Mouse (Mus musculus) liver, embryonic 14.5 days (tissue): ENCODE measurements at regions not wholly inside any gene's neighbourhood (a gene's known extent, or its start where the extent isn't known, plus 50 kb on each side); places are given as distances from the start of the nearest gene placed in this dataset.

Experiments
- ATAC-seq: fragments of 200-750 bp; cut with Nextera tagmentation; 2 replicates; pipeline ENCODE4 v1.8.0; 2017; ENCODE audit warnings: moderate number of reproducible peaks, mild to moderate bottlenecking, moderate library complexity; ENCODE audit not compliant: insufficient read depth
- DNase-seq, 3 experiments: peaks; one replicate each; pipeline ENCODE4 v3.0.0-alpha.2; 2012 to 2013; ENCODE audit warnings: low read depth in 3 of 3, low spot score in 3 of 3
- H3K27ac ChIP-seq: fragments of 300-500 bp; sonication (generic); 2 replicates; pipeline ENCODE4 v1.5.1; 2014; ENCODE audit warnings: moderate library complexity, mild to moderate bottlenecking, control low read depth, inconsistent platforms
- H3K27me3 ChIP-seq: fragments of 300-500 bp; sonication (generic); 2 replicates; pipeline ENCODE4 v1.6.1; 2014; ENCODE audit warnings: mild to moderate bottlenecking, low read length, moderate library complexity; ENCODE audit not compliant: control insufficient read depth, insufficient read depth
- H3K36me3 ChIP-seq: fragments of 300-500 bp; sonication (generic); replicated peaks from 2 replicates; pipeline ENCODE4 v1.6.1; 2014; ENCODE audit warnings: low read depth; ENCODE audit not compliant: control insufficient read depth, insufficient read depth
- H3K4me1 ChIP-seq, 2 experiments: fragments of 200-500 bp in 1 of 2; fragments of 300-500 bp in 1 of 2; sonication (generic) in 1 of 2; replicated peaks; 2 replicates each; pipeline ENCODE4 v1.6.1; 2012 to 2014; ENCODE audit warnings: antibody characterized with exemption in 1 of 2, inconsistent platforms in 1 of 2, low read length in 1 of 2; ENCODE audit not compliant: control insufficient read depth in 2 of 2, insufficient read depth in 2 of 2
- H3K4me2 ChIP-seq: fragments of 300-500 bp; sonication (generic); 2 replicates; pipeline ENCODE4 v1.6.1; 2014; ENCODE audit warnings: low read depth, mild to moderate bottlenecking, control low read depth, moderate library complexity
- H3K4me3 ChIP-seq, 2 experiments: fragments of 200-500 bp in 1 of 2; fragments of 300-500 bp in 1 of 2; sonication (generic) in 1 of 2; 2 replicates each; pipeline ENCODE4 v1.5.1; 2012 to 2014; ENCODE audit warnings: low read depth in 2 of 2, low read length in 2 of 2, mild to moderate bottlenecking in 2 of 2, control low read depth in 1 of 2, inconsistent platforms in 1 of 2, moderate library complexity in 1 of 2; ENCODE audit not compliant: insufficient read depth in 1 of 2
- H3K9ac ChIP-seq: fragments of 300-500 bp; sonication (generic); replicated peaks from 2 replicates; pipeline ENCODE4 v1.6.1; 2014; ENCODE audit warnings: mild to moderate bottlenecking, control low read depth, moderate library complexity
- H3K9me3 ChIP-seq: fragments of 300-500 bp; sonication (generic); 2 replicates; pipeline ENCODE4 v1.6.1; 2016; ENCODE audit warnings: low read length, mixed read lengths; ENCODE audit not compliant: control insufficient read depth
- CTCF ChIP-seq: IDR thresholded peaks from 2 replicates; pipeline ENCODE4 v1.5.1; 2016; ENCODE audit warnings: antibody characterized with exemption, low read depth, control low read depth
- EP300 ChIP-seq: IDR thresholded peaks from 2 replicates; pipeline ENCODE4 v1.6.1; 2016; ENCODE audit warnings: antibody characterized with exemption, low read depth
- WGBS: fragments of 180-500 bp; shearing (Covaris S2); extraction: QIAGEN DNeasy Blood & Tissue Kit; methylation state at CpG from one replicate; pipeline ENCODE4 v1.1.7; 2014; ENCODE audit not compliant: insufficient replicate concordance; 5-methylcytosine and 5-hydroxymethylcytosine counted together

DNA sequence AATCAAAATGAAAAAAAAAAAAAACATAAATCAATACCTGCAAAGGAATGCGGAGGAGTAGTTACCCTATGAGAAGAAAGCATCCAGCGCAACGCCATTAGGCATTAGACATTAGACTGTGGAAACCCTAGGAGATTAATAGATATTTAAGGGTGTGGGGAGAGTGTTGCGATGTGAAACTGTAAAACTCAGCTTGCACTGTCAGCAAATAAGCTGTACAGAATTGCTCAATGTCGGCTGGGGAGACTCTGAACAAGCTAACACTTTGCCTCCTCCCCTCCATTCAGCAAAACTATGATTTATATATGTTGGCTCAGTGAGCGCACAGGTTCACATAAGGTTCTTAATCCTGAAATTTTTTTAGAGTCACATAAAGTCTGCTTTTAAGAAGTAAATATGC lies 451.0 kb upstream of the Gm11114 start:
- no peaks in the 10 kb centered on the region for H3K9me3 ChIP-seq
- H3K4me2 ChIP-seq = no peak overlapping the region
- DNase-seq (no peak), ATAC-seq (no peak)
- no peak overlapping the region for H3K4me3 ChIP-seq
- 68% methylated on average over 6 of the region's 6 CpGs for WGBS
- no peak overlapping the region for H3K9ac ChIP-seq
- H3K27me3 ChIP-seq = no peaks in the 10 kb centered on the region
- H3K27ac ChIP-seq = no peak overlapping the region
- H3K4me1 ChIP-seq = no peaks in the 10 kb centered on the region
- H3K36me3 ChIP-seq = no peaks in the 10 kb centered on the region
- TF ChIP-seq EP300 = no peak
- no peak for TF ChIP-seq CTCF

DNA sequence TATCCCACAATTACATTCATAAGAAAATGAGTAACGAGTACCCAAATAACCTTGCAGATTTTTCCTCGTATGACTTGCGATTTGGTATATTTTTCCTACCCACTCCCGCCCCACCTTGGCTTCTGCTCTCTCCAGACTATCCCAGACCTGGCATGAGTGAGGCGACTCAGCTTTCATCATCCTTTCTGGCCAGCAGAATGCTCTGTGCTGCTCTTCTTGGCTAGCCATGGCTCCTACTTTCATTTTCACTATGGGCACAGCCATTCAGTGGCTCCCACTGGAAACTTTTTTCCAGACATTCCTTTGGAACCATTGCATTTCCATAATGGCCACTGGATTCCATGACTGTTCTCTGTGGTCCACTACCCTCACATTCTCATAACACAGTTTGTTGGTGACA lies 449.1 kb upstream of the Gm11114 start:
- no peak for TF ChIP-seq CTCF
- TF ChIP-seq EP300 = no peak
- no peaks in the 10 kb centered on the region for H3K9me3 ChIP-seq
- no peak overlapping the region for H3K27ac ChIP-seq
- no peak overlapping the region for H3K9ac ChIP-seq
- ATAC-seq (no peak), DNase-seq (no peak)
- H3K4me2 ChIP-seq = no peak overlapping the region
- H3K4me1 ChIP-seq = no peaks in the 10 kb centered on the region
- H3K27me3 ChIP-seq = no peaks in the 10 kb centered on the region
- WGBS = 61% methylated on average over 5 of the region's 5 CpGs
- H3K4me3 ChIP-seq = no peak overlapping the region
- no peaks in the 10 kb centered on the region for H3K36me3 ChIP-seq

DNA sequence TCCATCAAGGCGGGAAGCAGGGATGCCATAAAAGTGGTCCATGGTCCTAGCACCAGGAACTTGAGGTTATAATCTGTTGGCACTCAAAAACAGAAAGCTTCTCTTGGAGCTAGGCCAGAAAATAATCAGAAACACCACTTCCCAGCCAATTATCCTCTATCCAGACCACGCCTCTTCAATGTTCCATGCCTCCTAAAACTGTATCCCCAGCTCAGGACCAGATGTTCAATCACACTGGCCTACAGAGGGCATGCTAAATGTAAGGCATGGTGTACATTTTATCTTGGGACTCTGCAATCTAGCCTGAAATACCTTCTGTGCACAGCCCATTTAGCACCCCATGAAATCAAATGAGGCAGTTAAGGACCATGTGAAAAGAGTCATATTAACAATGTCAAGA lies 418.4 kb upstream of the Gm11114 start:
- ATAC-seq (no peak), DNase-seq (no peak)
- Histone ChIP-seq H3K4me2 (no peak overlapping the region), H3K36me3 (no peaks in the 10 kb centered on the region), H3K27me3 (no peaks in the 10 kb centered on the region), H3K9me3 (no peaks in the 10 kb centered on the region), H3K27ac (no peak overlapping the region), H3K4me1 (no peaks in the 10 kb centered on the region), H3K9ac (no peak overlapping the region), H3K4me3 (no peak overlapping the region)
- TF ChIP-seq EP300 (no peak), CTCF (no peak)
- 28% methylated on average over 2 of the region's 2 CpGs for WGBS

DNA sequence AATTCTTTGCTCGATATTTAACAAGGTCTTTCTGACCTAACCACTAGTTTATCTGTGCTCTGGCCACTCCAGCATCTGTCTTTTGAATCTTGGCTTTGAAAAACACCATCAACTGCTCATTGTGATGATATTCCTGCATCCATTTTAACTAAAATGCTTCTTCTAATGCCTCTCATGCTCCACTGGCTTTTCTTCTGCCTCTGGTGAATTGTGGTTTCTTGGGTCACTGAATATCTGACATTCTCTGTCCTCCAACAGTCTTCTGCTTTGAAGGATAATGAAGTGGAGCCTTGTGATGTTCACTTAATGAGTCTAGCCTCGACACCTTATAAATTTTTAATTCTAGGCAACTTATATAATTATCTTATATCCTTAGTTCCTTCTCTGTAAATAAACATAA lies 416.5 kb upstream of the Gm11114 start:
- H3K27me3 ChIP-seq = no peaks in the 10 kb centered on the region
- ATAC-seq (no peak), DNase-seq (no peak)
- H3K4me3 ChIP-seq = no peak overlapping the region
- 34% methylated on average over 2 of the region's 2 CpGs for WGBS
- no peaks in the 10 kb centered on the region for H3K9me3 ChIP-seq
- no peak overlapping the region for H3K27ac ChIP-seq
- H3K4me1 ChIP-seq = no peaks in the 10 kb centered on the region
- H3K4me2 ChIP-seq = no peak overlapping the region
- no peaks in the 10 kb centered on the region for H3K36me3 ChIP-seq
- H3K9ac ChIP-seq = no peak overlapping the region
- no peak for TF ChIP-seq CTCF
- TF ChIP-seq EP300 = no peak

DNA sequence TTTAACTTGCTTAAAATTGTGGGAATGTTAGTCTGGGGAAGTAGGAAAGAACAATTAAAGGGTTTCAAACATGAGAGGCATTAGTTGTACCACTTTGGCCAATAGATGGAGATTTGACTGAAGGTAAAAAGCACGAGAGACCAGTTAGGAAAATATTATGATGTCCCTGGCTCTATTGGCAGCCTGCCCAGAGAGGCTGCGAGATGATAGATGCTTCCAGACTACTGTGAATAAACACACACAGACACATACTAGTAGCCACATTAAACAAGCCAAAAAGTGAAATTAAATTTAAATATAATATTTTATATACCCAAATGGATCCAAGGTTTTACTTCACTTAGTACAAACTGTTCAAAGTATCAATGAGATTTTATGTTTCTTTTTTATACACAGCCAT lies 411.9 kb upstream of the Gm11114 start:
- no peak for ATAC-seq

DNA sequence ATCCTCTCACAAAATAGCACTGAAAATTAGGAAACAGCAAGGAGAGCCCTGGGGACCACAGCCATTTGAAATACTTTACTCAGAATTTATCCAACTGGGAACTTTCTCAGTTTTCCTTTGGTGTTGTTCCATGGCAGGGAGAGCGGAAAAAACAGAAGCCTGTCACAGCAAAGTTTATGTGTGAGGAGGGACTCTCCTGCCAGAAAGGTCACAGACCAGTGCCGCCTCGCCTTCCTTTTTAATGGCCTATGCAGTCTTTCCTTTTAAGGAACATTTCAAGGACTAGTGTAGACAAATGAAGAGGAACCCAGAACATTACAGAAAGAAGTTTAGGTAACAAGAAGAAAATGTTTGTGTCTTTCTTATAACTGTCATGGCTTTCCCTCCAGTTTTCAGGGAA lies 406.3 kb upstream of the Gm11114 start:
- Histone ChIP-seq H3K27me3 (no peaks in the 10 kb centered on the region), H3K9me3 (no peaks in the 10 kb centered on the region), H3K4me3 (no peak overlapping the region), H3K4me1 (no peaks in the 10 kb centered on the region), H3K36me3 (no peaks in the 10 kb centered on the region), H3K27ac (no peak overlapping the region), H3K9ac (no peak overlapping the region), H3K4me2 (no peak overlapping the region)
- WGBS = 66% methylated on average over 3 of the region's 3 CpGs
- TF ChIP-seq EP300 (no peak), CTCF (no peak)
- DNase-seq (no peak), ATAC-seq (no peak)

More for the DNA sequence above, 411.9 kb upstream of the Gm11114 start:
- Histone ChIP-seq H3K36me3 (no peaks in the 10 kb centered on the region), H3K27me3 (no peaks in the 10 kb centered on the region), H3K9me3 (no peaks in the 10 kb centered on the region), H3K4me1 (no peaks in the 10 kb centered on the region), H3K4me2 (no peak overlapping the region), H3K9ac (no peak overlapping the region), H3K27ac (no peak overlapping the region), H3K4me3 (no peak overlapping the region)
- no peak for TF ChIP-seq CTCF
- no peak for TF ChIP-seq EP300
- no peak for DNase-seq
- 34% methylated on average over 2 of the region's 2 CpGs for WGBS
